Mouse (Mus musculus) left cerebral cortex, adult 9 months (tissue): ENCODE measurements around the gene Cask.

ENCODE experiments used
- DNase-seq, 2 experiments: peaks; one replicate each; pipeline ENCODE4 v3.0.0; 2022; ENCODE audit warnings: low spot score in 2 of 2

The Cask gene

GRCm38 (mm10) chrX:13631599-13632283, 219.4 kb downstream of the Cask start, which contains the start of gene Gpr34:
Gene Gpr34 (plus strand): TSS chrX:13632089.
- DNase-seq: no peak

GRCm38 (mm10) chrX:13622654-13623053, 228.5 kb downstream of the Cask start:
- DNase-seq: no peak

- no peak for DNase-seq
These were observed 229.7 kb downstream of the Cask start for GRCm38 (mm10) chrX:13621473-13621872.

GRCm38 (mm10) chrX:13618476-13618875, 232.7 kb downstream of the Cask start:
- no peak for DNase-seq

GRCm38 (mm10) chrX:13617294-13617693, 233.9 kb downstream of the Cask start:
- no peak for DNase-seq

- DNase-seq: no peak
These were observed 234.4 kb downstream of the Cask start for GRCm38 (mm10) chrX:13616726-13617125.

- DNase-seq: no peak
These were observed 239.1 kb downstream of the Cask start for GRCm38 (mm10) chrX:13612115-13612514.

GRCm38 (mm10) chrX:13611114-13611513, 240.1 kb downstream of the Cask start:
- no peak for DNase-seq

GRCm38 (mm10) chrX:13607752-13608151, 243.4 kb downstream of the Cask start:
- DNase-seq: no peak

- DNase-seq: peak; percentile 30 to 39
These were observed 244.4 kb downstream of the Cask start for GRCm38 (mm10) chrX:13606741-13607140.

- no peak for DNase-seq
These were observed 251.2 kb downstream of the Cask start for GRCm38 (mm10) chrX:13599966-13600365.

GRCm38 (mm10) chrX:13599373-13599772, 251.8 kb downstream of the Cask start:
- DNase-seq: no peak

GRCm38 (mm10) chrX:13577647-13578046, 273.5 kb downstream of the Cask start:
- no peak for DNase-seq

- peak; percentile 20 to 49 for DNase-seq
These were observed 274.6 kb downstream of the Cask start for GRCm38 (mm10) chrX:13576606-13577005.

- DNase-seq: peak in 1 of 2 experiments; percentile 35
These were observed 276.3 kb downstream of the Cask start for GRCm38 (mm10) chrX:13574872-13575271.

- peak in 1 of 2 experiments; percentile 4 for DNase-seq
These were observed 276.9 kb downstream of the Cask start for GRCm38 (mm10) chrX:13574298-13574697.

GRCm38 (mm10) chrX:13554504-13554903, 296.7 kb downstream of the Cask start:
- no peak for DNase-seq

GRCm38 (mm10) chrX:13552288-13552687, 298.9 kb downstream of the Cask start:
- DNase-seq: no peak

- DNase-seq: no peak
These were observed 299.6 kb downstream of the Cask start for GRCm38 (mm10) chrX:13551566-13551965.

- DNase-seq: no peak
These were observed 302.1 kb downstream of the Cask start for GRCm38 (mm10) chrX:13549100-13549499.

- no peak for DNase-seq
These were observed 329.9 kb downstream of the Cask start for GRCm38 (mm10) chrX:13521288-13521687.

GRCm38 (mm10) chrX:13520566-13520965, 330.6 kb downstream of the Cask start:
- DNase-seq: no peak

- no peak for DNase-seq
These were observed 331.8 kb downstream of the Cask start for GRCm38 (mm10) chrX:13519408-13519783.
